Mouse (Mus musculus): Measurements from ENCODE around the gene Mycbpap.

The Mycbpap gene

DNA sequence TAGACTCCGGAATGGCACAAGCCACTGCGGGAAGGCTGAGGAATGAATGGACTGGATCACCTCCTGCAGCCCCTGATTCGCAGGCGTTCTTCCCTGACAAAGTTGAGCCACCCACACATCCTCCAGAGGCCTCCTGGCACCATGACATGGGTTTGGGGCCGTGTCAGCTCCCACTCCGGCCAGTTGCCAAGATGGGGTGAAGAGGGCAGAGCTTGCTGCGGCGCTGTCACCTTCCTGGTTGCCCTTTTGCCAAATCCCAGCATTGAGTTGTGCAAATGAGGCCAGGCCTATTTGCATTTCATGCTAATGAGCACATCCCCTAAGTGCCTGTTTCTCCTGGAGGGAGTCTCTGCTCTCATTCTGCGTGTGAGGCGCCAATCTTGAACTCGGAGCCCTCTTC lies 45.8 kb downstream of the Mycbpap start:
- no peak for DNase-seq

DNA sequence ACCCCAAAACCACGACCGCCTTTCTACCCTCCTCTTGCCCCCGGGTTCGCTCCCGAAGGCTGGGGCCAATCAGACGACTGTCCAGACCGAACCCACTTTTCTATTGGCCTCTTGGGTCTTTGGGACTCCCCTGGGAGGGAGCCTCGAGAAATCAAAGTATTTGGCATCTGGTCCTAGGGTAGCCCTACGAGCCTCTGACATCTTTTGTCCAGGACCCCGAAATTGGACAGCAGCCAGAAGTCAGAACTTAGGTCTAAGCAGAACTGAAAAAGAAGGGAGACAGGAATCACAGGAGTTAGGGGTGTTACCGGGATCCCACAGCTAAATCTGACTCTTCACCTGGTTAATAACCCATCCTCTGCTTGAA lies 47.0 kb downstream of the Mycbpap start:
- no peak for DNase-seq

- peak; percentile 92 for DNase-seq
Measured at GRCm38 (mm10) chr11:94473707-94474543, 47.6 kb downstream of the Mycbpap start, which contains the start of gene Cacna1g. Gene Cacna1g (minus strand): TSS chr11:94474198.

GRCm38 (mm10) chr11:94472916-94473706 lies 48.4 kb downstream of the Mycbpap start:
- DNase-seq: no peak

DNA sequence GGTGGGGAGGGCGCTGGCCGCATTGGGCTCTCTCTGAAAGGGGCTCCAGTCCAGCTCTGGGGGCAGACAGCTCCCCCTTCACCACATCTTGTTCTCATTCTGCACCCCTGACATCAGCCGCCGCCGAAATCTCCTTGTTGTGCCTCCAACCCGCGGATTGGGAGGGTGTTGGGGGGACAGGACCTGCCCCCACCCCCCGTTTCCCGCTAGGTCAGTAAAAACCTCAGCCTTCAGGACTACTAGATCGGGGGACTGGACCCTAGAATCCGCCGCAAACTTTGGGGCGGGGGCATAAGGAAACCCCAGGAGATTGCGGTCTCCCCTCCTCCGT lies 49.0 kb downstream of the Mycbpap start:
- no peak for DNase-seq

DNA sequence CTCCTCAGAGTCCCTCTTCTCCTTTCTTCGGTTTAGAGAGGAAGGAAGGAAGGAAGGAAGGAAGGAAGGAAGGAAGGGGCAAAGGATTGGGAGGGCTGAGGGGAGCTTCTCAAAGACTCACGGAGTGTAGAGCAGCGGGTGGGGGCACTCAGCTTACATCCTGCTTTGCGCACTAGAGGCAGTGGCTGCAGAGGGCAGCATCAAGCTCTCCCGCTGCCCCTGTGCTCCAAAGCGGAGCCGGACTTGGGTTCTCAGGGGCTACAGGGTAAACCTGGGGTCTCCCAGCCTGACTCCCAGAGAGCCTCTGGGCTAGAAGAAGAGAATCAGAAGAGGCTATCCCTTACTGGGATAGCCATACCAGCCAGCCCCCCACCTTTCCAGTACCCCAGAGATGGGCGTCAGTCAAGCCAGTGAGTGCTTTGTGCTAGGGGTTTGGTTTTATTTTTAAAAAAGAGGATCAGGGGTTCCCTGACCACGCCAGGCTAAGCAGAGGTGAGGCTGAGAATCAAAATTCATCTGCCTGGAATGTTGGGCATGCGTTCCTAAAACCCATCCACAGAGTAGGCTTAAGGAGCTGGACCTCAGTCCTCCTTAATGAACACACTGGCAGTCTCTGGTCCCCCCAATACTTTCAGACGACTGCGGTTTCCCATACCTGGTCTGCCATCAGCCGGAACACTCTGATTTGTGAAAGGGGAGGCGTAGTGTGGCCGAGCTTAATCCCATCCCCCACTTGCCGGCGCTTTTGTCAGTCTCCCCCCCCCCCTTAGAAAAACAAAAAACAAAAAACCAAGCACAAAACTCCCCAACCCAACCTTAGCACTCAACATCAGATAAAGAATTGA lies 49.6 kb downstream of the Mycbpap start:
- DNase-seq: no peak

GRCm38 (mm10) chr11:94470391-94470790 lies 51.2 kb downstream of the Mycbpap start:
- no peak for DNase-seq

DNA sequence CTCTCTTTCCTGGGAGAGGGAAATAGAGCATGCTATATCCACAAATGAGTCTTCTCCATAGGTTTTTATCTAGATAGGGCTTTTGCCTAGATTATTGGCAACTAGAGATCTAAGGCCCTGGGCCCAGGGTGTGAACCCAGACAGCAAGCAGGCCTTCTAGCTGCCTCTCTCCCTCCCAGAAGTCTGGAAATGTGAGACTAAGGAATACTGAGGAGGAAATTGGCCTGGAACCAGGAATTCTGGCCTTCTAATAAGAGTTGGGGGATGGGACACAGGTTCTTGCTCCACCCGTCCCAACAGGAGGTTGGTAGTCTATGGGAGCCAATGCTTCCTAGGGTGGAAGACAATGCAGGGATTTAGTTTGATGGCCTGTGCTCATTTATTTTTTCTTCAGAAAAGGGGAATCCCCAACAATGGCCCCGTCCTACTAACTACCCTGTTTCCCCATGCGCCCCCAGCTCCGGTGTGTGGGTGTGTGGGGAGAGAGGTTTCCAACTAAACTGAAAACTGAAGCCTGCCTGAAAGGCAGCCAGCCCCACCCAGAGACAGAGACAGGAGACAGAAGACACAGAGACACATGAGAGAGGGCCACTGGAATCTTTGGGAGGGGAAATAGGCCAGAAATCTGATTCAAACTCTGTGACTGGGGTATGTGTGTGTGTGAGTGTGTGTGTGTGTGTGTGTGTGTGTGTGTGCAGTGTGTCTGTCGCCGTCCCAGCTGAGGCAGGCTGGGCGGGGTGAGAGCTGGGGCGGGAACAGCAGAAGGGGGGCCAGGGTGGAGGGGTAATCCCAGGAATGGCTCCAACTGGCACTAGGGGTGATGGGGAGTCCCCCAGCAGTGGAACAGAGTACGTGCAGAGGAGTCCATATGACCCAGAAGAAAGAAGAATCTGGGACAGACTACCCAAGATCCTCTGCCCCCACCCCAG lies 52.1 kb downstream of the Mycbpap start:
- no peak for DNase-seq

- DNase-seq: no peak
Measured at GRCm38 (mm10) chr11:94468582-94469064, 52.9 kb downstream of the Mycbpap start.

DNA sequence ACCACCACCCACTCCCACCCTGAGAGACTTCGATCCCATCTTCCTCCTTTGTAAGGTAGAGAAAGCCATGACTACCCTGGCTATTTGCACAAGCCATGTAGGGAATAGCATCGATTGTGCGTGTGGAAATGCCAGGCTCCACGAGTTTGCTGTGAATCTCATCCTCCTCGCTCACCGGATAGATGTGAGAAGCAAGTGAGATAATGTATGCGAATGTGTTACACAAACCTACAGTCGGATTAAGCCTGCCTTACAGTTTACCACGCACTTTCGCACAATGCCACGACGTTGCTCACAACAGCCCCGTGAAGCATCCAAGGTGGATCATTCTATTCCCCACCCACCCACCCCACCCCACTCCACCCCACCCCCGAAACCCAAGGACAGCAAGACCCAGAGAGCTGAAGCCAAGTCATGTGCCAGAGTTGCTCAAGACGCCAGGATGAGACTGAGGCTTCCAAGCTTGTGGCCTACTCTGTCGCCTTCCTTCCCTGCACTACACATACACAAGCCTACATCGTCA lies 55.1 kb downstream of the Mycbpap start:
- no peak for DNase-seq

- peak; percentile 52 for DNase-seq
Measured at GRCm38 (mm10) chr11:94464170-94464569, 57.4 kb downstream of the Mycbpap start.

- peak; percentile 67 for DNase-seq
Measured at GRCm38 (mm10) chr11:94461856-94462255, 59.7 kb downstream of the Mycbpap start.

GRCm38 (mm10) chr11:94457001-94457400 lies 64.5 kb downstream of the Mycbpap start:
- DNase-seq: no peak

- DNase-seq: no peak
Measured at GRCm38 (mm10) chr11:94456347-94456746, 65.2 kb downstream of the Mycbpap start.

DNA sequence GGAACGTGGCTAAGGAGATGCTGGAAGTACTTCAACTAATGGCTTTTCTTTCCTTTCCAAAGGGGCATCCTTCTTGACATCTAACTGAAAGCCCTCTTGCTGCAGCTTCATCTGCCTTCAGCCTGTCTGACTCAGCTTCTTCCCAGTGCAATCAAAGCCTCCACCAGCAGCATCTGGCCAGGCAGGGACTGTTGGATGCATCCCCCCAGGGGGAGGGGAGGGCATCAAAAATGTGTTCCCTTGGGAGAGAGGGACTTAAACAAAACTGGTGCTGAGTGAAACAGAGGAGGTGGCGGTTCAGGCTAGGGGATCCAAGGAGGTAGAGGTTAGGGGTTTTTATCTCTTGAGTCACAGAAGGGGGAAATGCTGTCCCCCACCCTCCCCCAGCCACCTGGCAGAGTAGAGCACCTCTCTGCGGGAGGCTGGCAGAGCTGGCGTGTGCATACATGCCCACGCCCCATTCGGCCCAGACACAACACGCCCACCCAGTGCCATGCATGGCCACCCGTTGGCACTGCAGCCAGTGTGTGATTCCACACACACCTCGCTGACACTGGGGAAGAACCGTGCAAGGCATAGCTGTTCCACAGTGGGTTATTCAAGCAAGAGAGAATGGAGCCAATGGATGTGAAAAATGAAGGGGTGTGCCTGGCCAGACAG lies 66.3 kb downstream of the Mycbpap start:
- no peak for DNase-seq

DNA sequence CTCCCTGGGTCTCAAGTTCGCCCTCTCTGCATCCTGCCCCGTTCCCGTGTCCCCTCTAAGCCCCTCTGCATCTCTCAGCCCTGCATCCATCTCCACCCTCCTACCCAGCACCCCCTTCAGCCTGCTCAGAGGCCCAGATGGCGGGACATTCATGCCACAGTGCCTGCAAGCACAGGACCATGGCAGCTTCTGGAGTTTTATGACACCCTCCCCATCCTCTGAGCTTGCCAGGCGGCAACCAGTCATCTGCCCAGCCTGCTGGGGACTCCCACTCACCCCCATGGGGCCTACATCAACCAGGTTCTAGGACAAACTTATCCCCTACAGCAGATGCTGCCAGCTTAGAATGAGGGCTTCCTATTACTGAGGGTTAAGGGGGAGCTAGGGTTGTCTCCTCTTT lies 66.8 kb downstream of the Mycbpap start:
- no peak for DNase-seq

Measured in kidney, postnatal 14 days (tissue).